Mouse (Mus musculus) induced T-regulatory cell, adult 2 months (primary cell): ENCODE data around the gene Selplg.

ENCODE experiments used
- DNase-seq: peaks from one replicate; pipeline ENCODE4 v3.0.0-alpha.2; 2012; ENCODE audit warnings: low read depth

Selplg gene

DNA sequence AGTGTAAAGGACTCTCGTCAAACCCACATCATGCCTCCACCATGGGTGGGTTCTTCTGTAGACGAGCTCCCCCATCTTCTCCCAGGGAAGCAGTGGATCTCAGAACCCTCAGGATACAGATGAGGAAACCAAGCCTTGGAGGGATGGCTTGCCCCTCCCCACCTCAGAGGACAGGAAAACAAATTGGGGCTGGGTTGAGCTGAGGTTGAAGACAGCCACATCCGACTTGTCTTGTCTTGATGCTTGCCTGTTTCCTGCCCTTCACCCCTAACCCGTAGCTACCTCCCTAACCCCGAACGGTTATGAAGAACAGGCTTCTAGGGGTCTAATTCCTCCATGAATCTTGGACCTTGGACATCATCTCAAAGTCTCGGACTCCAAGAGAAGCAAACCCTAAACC is 6.9 kb downstream of the Selplg start:
- peak; percentile 87 for DNase-seq

DNA sequence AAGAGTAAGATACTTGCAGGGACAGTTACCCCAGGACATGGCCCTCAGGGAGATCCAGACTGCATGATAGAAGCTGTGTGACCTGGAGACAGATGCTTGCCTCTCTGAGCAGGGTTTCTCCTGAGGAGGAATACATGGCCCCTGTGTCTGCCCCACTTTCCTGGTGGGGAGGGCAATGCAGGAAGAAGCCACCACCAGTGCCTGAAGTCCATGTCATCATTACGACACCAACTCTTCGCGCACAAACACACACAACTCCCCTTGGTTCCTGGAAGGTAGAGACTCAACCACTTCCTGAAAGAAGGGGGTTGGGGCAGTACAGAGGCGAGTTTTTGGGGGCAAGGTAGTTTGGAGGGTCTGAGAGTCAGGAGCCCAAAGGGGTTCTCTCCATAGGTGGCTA is 8.2 kb downstream of the Selplg start:
- peak; percentile 83 for DNase-seq

DNA sequence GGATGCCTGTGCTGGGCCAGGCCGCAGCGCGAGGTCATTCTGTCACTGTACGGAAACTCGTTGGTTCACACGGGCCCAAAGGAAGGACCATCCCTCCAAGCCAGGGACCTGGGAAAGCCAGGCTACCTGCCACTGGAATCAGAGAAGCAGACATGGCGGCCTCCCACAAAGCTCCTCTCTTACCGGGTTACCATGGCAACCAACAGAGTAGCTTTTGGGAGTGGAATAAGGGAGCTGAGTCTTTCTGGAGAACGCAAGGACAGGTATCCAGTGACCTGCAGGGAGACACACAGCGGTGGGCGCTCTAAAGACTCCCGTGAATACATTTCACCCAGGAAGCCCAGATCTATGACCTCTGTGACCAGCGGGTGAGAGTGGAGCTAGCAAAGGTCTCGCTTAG is 13.9 kb downstream of the Selplg start:
- DNase-seq, result no peak

DNA sequence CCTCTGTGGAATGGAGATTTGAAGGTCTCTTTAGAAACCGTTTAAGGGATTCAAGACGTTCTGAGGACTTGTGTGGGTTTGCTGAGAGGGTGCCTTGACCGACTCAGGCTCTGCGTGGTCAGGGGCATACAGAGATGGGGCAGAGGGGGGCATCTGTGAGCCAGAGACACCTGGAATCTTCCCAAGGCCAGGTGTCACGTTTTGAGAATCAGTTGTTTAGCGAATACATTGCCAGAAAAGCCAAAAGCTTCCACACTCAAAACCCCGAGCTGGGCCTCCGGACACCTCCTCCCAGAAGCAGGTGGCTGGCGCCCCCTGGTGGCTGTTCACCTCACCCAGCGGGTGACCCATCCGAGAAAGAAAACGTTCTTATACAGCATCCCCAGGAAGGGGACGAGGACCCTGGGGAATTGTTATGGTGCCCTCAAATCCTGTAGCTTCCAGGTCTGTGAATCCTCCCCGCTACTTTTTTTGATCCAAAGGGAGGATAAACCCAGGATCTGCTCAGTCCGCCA is 16.7 kb downstream of the Selplg start:
- DNase-seq, result peak; percentile 91

DNA sequence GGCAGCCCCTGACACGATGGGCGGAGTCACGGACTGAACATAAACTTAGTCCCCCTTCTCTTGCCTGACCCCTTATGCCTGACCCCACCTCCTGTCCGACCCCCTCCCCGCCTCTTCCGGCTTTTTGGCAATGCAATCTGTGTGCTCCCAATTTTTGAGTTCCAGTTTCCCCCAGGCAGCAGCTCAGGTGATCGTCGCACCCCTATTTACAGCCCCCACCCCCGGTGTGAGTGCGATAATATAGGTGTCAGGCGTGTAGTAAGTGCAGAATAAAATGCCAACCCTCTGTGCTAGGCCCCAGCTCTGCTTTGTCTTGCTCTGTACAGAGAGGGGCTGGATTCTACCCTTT is 17.4 kb downstream of the Selplg start:
- DNase-seq, result no peak

DNA sequence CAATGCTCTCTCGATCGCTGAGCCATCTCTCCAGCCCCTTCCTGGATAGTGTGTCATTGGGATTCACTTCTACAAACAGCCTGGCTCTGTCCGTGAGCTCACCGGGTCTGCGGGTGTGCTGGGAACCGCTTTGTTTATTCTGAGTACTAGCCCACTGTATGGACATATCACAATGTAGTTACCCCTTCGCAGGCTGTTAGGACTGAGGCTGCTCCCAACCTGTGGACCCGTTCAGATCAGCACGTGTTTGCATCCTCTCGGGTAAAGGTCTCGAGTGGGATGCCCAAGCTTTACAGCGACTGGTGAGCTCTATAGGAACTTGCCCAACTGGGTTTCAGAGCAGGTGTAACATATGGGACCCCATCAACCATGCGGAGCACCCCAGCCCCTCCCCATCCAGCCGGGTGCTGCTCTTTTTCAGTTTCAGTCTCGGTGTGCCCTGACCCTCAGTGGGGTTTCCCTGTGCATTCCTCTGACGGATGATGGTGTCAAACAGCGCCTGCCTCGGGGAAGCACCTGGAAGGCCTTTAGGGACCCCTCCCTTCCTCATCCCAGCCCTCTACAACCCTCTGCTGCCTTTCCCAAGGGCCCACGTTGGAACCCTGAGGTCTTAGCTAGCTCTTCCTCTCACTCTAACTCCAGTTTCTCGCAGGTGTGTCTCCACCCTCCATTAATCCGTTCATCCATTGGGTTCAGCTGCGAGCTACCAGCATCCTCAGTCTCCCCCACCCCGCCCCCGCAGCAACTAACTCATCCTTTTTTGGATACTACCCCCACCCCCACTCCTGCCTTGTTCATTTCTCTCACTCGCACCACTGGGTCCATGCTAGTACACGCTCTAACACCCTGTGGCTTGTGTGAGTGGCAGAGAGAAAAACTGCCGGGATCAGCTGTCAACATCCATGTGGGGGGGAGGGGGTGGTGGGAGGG is 18.1 kb downstream of the Selplg start:
- DNase-seq, result peak; percentile 91

DNA sequence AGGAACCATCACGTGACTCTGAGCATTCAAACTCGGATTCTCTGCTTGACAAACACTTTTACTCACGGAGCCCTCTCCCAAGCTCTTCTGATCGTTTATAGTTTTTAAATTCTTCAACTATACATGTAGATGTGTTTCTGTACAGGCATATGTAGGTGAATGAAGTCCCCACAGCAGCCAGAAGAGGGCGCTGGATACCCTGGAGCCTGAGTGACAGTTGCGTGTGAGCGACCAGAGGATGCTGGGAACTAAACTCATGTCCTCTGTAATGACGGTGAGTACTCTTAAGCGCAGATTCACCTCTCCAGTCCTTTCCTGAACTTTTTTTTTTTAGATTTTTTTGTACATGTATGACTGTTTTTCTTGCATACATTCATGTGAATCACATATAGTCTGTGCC is 18.8 kb downstream of the Selplg start:
- peak; percentile 88 for DNase-seq

DNA sequence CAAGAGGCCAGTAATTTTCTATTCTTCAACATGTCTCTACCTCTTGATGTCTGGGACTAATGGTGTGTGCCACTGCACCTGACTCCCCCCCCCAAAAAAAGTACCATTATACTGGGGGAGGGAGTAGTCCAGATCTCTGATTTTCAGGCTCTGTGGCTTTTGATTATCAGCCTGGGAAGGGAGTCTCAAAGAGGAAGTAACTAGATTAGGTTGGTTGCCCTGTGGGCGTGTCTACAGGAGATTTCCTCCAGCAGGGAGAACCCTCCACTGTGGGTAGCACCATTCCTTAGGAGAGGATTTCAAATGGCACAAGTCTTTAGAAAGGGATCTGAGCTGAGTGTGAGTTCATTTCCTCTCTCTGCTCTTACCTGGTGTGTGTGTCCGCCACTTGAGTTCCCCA is 19.8 kb downstream of the Selplg start:
- peak; percentile 50 for DNase-seq

DNA sequence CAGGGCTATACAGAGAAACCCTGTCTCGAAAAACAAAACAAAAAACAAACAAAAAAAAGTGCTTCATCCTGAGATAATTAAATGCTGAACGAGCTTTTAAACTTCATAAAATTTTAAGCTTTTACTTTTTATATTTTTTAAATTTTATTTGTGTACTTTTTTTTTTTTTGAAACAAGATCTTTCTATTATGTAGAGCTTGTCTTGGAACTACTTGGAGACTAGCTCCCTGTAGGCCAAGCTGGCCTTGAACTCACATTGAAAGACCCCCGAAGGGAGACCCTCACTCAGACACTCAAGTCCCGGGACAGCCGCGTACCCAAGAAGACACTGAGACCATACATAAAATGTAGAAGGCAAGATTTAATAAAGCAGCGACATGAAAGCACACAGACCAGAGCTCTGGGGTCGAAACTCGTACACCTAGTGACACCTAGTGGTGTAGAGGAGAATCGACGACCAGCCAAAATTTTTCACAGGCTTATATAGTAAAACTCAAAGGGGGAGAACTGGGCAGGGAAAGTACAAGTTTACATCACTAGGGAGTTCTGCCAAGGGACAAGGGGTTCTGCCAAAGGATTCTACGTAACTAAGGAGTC is 20.5 kb downstream of the Selplg start:
- DNase-seq, result peak; percentile 59

DNA sequence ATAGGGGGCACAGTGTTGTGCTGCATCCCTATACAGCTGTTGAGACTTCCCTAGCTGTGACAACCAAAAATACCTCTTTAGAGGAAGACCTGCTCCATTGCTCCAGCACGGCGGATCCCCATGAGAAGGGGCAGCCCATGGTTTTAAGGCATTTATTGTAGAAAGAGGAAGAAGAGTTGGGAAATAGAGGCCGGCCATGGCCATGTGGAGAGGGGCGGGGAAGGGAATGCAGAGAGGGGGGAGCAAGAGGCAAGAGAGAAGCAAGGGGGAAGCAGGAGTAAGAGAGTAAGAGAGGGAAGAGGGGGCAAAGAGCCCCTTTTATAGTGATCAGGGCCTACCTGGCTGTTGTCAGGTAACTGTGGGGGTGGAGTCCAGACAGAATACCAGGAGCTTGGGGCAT is 22.3 kb downstream of the Selplg start:
- no peak for DNase-seq

DNA sequence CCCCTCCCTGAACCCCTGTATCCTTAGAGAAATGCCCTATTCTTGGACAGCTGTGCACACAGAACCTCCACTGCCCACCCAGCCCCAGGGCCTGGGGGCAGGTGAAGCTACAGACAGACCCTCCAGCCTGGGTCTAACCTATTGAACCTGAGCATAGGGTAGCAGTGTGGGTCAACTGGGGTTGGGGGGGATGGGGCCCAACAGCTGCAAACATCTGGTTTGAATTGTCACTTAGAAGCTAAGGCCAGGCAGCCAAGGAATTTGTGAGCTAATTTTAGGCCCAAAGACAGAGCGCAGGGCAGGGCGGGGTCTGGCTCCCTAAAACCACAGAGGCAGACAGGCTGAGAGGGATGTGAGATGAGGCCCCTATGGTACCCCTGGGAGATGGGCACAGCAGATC is 24.3 kb downstream of the Selplg start:
- DNase-seq, result no peak

DNA sequence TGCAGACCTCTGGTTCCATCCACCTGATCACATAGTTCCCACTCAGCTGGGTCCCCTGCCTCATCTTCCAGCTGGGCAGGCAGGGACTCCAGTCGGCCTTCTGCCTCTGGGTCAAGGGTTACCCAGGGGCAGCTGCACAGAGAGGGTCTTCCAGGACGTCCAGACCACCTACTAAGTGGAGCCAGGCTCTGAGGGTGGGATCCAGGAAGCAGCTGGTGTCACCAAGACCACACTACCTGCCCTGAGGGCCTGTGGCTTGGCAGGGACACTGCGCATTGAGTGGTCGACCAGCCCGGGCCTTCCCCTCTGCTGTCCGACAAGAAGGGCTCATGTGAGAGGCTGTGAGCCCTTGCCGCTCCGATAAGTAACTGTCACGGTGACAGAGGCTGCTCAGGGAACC is 24.7 kb downstream of the Selplg start:
- DNase-seq, result no peak

DNA sequence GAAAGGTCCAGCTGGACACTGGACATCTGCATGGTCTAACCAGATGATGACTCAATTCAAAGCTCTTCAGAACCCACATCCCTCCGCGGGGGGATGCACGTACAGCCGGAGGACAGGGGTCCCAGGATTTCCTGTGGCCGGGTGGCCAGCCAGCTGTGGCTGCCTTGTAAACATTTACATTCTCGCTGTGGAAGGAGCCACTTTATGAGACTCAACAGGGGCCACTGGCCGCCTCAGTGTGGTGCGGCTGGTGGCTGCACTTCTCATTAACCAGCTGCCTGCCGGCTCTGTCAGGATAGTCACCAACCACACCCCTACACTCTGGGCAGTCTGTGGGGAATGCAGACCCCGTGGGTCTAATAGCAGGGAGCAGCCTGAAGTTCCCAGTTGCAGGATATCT is 26.0 kb downstream of the Selplg start:
- no peak for DNase-seq

DNA sequence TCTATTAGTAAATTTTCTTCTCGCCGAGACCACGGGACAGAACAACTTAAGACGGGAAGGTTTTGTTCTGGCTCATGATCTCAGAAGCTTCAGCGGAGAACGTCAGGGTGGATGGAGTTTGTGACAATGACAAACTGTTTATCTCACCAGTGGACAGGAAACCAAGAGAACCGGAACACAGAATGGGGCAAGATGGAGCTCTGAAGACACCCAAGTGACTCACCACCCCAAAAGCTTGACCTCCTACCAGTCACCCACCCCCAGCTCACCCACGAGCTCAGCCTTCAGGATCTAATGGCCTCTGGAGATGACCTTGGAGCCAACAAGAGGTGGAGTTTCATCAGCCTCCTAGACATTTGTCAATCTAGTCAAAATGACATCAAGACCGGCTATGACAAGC is 27.1 kb downstream of the Selplg start:
- DNase-seq, result no peak

DNA sequence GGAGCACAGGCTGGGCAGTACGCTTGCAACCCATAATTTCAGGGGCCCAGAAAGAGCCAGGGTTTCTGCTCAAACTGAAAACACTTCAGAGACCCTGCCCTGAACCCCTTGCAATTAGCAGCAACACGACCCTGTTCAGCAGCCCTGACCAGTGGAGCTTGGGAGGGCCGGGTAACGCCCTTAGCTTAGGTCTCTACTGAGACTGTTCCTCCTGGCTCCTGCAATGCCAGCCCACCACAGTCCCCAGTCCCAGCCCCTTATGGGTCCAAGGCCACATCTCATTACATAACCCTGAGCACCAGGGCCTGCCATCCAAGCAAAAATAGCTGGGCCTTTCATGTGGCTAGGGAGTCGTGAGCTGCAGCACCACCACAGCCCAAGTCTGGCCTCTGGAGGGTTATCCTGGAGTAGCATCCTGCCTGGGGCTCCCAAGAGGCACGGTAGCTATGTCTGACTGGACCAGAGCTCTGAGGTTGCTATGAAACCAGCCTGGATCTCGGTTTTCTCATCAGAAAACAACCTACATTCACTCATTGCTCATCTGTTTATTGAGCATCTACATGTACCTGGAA is 28.0 kb downstream of the Selplg start:
- no peak for DNase-seq

DNA sequence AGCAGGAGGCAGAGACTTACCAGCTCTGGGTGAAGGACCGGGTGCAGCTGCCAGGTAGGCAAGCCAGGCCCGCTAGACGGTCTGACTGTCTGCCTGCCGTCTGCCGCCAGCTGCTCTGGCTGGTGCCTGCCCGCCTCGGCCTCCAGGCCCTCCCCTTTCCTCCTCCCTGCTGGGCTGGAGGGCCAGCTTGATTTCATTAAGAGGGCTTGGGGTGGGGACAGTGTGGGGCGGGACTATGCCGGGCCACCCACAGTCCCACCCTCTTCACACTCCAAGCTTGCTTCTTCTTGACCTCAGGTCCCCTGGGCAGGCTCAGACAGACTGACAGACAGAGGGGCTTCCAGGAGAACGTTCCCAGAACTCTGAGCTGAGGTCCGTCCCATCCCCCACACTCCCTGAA is 32.2 kb downstream of the Selplg start, which contains the start of gene Tmem119:
Gene Tmem119 (minus strand): TSS at position 237 of the 400 bp plus-strand sequence.
- no peak for DNase-seq

DNA sequence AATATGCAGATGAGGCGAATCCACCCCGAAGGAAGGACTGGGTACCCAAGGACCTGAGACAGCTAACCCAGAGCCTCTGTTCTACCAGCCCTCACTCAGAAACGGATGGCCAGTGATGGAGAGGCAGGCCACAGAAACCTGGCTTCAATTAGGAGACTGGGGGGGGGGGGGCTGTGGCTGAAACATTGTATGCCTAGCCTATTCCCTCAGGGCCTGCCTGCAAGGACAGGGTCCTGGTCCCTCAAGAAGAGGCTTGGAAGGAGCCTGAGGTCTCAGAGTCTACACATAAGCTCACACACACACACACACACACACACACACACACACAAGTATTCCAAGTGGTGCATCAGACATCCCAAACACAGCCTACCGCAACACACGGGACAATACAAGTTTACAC is 32.8 kb downstream of the Selplg start:
- no peak for DNase-seq

DNA sequence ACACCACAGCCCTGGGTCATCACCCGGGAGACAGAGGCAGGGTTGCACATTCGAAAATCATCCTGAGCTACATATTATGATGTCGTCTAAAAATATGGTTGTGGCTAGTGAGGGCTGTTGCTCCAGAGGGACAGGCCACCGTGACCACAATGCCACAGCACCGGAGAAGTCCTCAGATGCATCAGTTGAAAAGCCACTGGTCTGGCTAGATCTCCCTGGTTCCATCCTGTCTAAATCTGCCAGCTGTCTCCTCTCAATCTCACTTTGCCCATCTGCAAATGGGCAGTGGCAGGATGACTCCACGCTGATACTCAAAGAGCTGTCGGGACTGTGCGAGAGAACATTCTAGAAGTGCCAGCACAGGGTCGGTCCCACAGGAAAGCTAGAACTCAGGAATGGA is 33.9 kb downstream of the Selplg start:
- DNase-seq, result no peak

DNA sequence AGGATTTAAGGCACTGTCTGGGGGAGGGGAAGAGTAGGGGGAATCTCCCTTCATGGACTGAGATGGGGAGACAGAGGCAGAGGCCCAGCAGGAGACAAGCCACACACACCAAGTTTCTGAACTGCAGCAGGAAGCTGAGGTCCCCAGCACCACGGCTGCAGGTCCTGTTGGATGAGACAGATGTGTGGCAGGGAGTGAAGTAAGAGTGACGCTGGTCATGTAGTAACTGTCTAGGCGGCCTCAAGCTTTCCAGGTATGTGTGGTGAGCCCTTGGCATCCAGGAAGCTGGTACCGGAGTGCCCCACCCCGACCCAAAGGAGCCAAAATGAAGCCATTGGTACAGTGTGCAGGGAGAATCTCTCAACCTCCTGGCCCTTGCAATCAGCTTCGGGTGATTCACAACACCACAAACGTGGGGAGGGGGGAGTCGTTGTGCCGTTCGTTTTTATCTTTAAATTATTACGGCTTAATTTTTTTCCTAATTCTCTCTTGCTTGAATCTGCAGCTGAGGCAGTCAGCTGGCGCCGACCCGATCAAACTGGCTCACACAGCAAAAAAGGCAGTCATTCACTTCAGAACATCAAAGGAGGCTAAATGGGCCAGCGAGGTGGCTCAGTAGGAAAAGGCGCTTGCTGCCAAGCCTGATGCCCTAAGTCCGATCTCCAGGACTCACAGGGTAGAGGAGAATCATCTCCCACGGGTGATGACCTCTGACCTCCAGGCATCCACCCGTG is 35.1 kb downstream of the Selplg start:
- DNase-seq, result no peak

DNA sequence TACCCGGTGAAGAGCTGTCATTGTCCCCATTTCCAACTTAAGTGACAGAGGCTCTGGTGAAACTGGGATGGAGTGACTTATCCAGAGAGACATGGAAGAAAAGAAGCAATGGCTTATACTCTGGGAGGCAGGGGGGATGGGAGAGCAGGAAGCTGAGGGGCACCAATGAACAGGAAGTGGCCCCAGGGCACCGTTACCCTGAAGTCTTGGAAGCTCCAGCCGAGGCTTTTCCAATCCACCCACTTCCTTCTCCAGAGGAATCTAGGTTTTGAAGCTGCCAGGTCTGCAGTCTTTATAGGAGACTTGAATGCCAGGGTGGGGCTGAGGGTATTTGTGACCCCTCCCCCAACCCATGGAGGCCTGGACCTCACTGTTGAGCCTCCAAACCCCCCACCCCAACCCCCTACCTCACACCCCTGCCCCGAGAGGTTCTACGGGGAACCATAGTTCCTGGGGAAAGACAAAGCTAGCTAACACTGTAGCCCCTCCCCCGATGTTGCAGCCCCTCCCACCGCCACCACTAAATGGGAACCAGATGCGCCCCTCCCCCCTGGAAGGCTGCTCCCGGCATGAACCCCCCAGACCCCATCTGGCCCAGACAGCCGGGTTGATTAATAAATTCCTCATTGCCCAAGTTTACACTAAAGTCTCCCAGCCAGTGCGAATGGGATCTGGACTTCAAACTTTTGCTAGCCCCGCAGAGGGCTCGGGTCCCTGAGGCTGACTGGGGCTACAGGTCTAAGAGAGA is 35.9 kb downstream of the Selplg start:
- no peak for DNase-seq

DNA sequence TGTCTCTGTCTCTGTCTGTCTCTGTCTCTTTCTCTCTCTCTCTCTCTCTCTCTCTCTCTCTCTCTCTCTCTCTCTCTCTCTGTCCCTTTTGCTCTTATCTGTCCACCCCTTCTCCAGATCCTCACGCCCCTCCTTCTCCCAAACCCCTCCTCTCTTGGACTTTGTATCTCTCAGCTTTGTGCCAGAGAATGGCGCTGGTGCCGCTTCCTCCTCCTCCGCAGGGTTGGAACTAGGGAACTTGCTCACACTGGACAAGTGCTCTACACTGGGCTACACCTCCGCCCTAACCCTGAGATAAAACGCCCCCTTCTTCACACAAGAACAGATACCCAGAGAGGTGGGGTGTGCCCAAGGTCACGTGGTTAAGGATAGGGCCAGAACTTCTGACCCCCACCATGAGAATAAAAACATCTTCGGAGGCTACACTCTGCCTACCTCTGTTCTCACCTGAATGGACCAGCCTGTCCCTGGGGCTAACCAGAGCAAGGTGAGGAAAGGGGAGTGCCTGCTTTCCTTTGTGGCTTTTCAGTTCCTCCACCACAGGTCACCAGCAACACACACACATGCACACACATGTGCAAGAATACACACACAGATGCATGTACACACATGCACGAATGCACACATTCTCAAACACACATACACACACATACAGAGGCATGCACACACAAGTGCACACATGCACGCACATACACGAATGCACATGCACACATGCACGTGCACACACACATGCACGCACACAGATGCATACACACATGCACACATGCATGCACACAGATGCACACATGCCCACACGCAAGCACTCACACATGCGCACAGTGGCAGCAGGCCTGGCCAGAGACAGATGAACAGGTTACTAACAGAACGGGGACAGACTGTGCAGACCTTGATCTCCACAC is 41.0 kb downstream of the Selplg start:
- DNase-seq, result no peak
